Mouse (Mus musculus) R1 (cell line): ENCODE data around the gene Eif2b2.

Experiments used
- DNase-seq: peaks from one replicate; pipeline ENCODE4 v3.0.0-alpha.2; 2018; ENCODE audit warnings: low read depth, low spot score

Gene Eif2b2

GRCm38 (mm10) chr12:85193923-85194622 lies 25.2 kb upstream of the Eif2b2 start:
- no peak for DNase-seq

DNA sequence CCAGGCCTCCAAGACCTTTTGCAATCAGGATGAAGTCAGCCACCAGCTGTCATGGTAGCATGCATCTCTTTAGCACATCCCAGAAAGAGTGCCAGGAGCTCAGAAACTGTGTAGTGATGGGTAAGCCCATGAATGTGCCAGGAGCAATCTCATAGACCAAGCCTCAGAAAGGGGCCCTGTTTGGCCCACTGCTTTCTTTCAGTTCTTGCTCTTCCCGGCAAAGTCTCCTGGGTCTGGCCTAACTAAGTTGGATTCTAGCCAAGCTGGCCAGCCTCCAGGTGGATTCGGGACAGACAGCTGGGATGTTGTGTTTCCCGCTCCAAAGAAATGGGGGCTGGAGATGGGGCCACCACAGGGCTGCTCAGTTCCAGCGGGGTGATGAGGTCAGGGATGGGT lies 24.7 kb upstream of the Eif2b2 start:
- no peak for DNase-seq

DNA sequence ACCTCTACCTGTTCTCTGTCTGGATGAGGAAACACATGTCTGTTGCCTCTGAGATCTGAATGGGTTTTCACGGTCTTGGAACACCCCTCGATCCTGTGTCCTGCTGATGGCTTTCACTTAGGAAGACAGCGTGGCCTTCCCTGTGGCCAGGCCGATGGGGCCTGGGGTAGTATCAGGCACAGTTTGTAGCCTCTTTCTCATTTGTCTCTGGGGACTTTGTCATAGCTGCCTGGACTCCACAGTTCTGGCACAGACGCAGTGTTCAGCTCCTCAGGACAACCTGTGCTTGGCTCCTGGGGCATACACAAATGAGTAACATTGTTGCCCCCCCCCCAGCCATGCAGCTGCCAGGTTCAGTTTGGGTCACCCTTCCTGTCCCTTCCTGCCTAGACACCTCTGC lies 24.2 kb upstream of the Eif2b2 start:
- no peak for DNase-seq

DNA sequence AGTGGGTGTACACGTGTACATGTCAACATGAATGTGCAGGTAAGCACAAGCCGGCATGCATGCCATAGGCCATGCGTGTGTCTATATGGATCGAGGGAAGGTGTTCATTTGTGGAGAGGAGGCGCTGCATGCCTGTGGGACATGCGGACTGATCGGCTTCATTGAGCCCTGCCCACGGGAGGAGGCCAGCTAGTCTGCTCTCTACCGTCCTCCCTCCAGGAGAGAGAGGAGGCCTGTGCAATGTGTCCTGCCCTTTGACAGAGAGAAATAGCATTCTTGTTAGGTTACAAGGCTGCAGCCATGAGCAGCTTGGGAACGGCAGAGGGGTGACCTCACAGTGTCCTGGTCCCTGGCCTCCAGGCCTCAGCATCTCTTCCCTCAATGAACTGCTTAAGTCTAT lies 23.1 kb upstream of the Eif2b2 start:
- no peak for DNase-seq

GRCm38 (mm10) chr12:85197371-85197770 lies 21.9 kb upstream of the Eif2b2 start:
- DNase-seq: no peak

DNA sequence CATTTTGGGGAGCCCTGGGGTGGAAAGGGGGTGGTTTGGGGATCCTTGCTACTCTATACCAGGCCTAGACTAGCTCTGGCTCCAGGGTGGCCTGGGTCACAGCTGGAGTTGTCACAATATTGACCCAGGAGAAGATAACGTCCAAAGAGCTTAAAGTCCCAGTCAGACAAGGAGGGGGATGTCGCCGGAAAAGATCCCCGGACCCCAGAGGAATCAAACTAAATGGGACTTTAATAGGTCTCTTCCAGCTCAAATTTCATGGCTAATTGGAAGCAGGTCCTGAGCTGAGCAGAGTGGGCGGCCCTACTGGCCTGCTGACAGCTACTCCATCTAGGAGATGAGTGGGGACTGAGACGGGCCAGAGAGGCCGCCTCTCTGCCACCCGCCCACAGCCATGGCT lies 21.3 kb upstream of the Eif2b2 start:
- no peak for DNase-seq

DNA sequence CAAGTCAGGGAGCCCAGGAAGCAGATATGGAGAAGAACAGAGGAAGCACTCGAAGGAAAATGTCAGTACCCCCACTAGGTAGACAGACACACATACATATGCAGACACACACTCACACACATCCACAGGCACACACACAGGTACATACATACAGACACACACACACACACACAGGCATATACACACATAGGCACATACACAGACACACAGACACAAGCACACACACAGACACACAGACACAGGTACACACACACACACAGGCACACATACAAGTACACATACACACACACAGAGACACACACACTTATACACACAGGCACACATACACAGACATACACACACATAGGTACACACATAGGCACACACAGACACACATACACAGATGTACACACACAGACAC lies 19.3 kb upstream of the Eif2b2 start:
- no peak for DNase-seq

DNA sequence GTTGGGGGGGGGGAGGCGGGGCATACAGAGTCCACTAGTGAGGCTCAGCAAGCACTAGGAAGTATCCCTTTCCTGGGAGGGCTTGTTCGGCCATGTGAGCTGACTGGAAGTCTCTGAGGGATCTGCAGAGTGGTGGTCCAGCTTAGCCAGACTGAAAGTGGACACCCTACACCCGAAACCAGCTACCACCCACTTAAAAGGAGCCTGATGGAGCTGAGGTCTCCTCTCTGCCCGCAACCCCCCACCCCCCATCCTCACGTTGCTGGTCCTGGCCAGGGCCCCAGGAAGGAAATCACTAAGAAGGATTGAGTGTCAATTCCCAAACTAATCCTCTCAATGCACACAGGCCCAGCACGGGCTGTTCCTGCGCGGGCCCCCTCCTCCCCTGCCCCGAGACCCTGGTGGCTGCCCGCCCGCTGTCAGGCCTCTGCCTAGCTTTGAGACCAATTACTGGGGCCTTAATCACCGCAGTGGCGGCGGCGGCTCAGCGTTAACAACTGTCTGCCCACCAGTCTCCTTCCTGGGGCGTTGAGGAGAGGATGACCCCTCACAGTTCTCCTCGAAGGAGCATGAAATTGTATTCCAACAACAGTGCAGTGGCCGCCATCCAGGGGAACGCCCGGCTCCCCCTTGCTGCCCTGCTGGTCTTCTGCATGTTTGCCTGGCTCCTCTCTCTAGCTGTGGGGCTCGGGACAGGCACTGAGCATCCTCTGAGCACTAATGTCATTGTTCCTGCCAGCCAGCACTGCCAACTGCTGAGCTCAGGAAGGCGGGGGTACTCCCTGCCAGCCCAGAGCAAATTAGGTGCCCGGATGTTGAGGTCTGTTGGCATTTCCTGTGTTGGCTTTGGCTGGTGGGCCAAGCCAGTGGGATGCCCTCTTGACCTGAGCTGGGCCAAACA lies 18.1 kb upstream of the Eif2b2 start:
- DNase-seq: no peak

GRCm38 (mm10) chr12:85201830-85202147 lies 17.5 kb upstream of the Eif2b2 start:
- no peak for DNase-seq

GRCm38 (mm10) chr12:85202191-85202590 lies 17.1 kb upstream of the Eif2b2 start:
- DNase-seq: no peak

- DNase-seq: no peak
Measured at GRCm38 (mm10) chr12:85203699-85204098, 15.6 kb upstream of the Eif2b2 start.

DNA sequence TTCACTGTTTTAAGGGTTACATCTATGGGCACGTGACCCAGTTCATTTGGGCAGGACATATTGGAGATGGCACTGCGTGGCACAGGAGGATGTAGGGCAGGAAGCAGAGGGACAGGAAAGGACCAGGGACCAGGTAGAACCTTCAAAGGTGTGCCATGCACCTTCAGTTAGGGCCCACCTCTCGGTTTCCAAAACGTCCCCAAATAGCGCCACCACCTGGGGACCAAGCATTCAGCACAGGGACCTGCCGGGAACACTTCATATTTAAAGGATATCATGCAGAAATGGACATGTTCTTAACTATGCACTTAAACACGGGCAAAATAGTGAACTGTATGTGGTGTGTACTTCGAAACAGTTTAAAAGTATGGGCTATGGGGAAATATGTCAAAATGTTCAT lies 15.2 kb upstream of the Eif2b2 start:
- no peak for DNase-seq

DNA sequence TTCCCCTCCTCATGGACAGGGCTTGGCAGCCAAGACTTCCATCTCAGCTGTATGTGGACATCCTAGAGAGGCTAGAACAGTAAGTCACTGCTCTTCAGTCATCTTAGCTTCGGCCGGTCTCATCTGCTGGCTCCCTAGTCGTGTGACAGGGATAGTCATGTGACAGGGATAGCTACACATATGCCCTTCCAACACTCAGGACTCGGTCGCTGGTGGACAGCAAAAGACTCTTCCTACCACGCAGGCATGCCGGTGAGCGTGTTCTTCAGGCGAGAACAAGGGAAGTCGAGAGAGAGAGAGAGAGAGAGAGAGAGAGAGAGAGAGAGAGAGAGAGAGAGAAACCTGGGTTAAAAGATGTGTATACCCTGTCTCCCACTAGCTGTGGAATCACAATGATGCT lies 13.9 kb upstream of the Eif2b2 start:
- DNase-seq: no peak

DNA sequence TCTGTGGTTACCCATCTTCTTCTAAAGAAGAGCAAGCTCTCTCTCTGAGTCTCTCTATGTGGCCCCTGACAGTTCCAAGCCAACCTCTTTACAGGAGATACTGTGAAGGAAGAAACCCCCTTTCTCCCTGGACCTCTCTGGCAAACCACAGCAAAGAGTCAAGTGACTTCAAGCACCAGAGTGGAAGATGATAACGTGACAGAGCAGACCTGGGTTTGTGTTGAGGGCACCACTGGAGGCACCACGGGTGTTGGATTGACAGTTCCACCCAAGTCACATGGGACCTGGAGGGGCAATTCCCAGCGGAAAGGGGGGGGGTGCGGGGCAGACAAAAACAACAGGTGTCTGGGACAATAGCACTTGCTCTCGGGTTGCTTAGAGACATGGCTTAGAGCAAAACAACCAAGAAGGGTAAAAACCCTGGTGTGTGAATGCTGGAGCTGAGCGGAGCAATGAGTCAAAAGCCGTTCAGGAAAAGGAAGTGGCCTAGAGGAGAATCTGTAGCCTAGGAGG lies 10.5 kb upstream of the Eif2b2 start:
- no peak for DNase-seq

DNA sequence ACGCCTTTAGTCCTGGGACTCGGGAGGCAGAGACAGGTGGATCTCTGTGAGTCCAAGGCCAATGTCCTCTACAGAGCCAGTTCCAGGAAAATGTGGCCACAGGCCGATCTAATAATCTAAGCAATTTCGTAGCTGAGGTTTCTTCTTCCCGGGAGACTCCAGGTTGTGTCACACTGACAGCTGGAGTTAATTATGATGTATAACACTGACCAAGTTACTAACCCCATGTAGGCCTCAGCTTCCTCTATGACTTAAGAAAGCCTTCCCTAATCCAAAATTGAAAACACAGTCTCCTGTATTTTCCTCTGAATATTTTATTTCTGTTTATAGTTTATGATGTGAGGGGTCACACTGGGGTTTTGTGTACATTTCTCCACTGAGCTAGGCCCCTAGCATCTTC lies 4.2 kb upstream of the Eif2b2 start:
- DNase-seq: no peak

GRCm38 (mm10) chr12:85217733-85218310 lies 1.5 kb upstream of the Eif2b2 start:
- DNase-seq: no peak

DNA sequence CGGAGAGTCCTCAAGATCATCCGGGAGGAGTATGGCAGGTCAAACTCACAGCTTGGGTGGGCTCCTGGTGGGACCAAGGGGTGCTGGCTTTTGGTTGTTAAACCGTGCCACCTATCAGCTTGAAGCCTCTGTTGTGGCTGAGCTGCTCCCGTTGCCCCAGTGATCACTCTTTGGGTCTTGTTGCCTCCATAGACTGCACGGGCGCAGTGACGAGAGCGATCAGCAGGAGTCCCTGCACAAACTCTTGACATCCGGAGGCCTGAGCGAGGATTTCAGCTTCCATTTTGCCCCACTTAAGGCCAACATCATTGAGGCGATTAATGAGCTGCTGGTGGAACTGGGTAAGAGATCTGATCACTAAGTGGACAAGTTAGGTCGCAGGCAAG lies 617 bp downstream of the Eif2b2 start:
- peak; percentile 59 for DNase-seq

DNA sequence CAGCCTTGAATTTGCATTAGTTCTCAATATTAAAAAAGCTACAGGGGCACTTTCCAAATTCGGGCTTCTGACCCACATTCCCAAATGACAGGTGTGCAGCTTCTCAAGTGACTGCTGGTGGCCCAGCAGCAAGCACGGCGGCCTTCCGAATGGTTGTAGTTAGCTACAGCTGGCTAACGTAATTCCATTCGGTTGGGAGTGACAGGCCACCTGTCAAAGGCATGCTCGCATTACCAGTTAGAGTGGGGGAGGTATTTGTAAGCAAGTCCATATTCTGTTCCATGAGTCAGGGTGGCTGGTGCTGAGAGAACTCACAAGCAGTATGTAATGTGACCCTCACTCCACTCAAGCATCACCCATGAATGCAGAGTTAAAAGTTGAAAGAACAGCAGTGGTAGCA lies 7.9 kb downstream of the Eif2b2 start:
- DNase-seq: no peak

GRCm38 (mm10) chr12:85227876-85228599 lies 8.8 kb downstream of the Eif2b2 start:
- DNase-seq: no peak

GRCm38 (mm10) chr12:85233376-85234358 lies 14.4 kb downstream of the Eif2b2 start:
- DNase-seq: no peak

GRCm38 (mm10) chr12:85237553-85237952 lies 18.3 kb downstream of the Eif2b2 start:
- DNase-seq: no peak
